Mouse (Mus musculus): Measurements from ENCODE around the gene Krtap5-3. TPM values are rescaled to one million over a fixed set of nuclear protein-coding genes. Genes with fewer than 3 reads are reported as not detected.

Krtap5-3 gene
- total RNA-seq, 1 experiment from 2014 or later = not detected

GRCm38 (mm10) chr7:142249824-142250223 is 48.7 kb downstream of the Krtap5-3 start:
- no peak for ATAC-seq (ENCODE audit: extremely low read depth, insufficient number of reproducible peaks, low FRiP score, poor library complexity, severe bottlenecking)

Other genes with a start within 250 kb of the Krtap5-3 start
- gene Mob2, start 140.3 kb upstream of the Krtap5-3 start, total RNA-seq (2017) = 39.6 and 41.1 TPM in 2 replicates
- not detected in 2 replicates for gene Dusp8, start 105.5 kb upstream of the Krtap5-3 start, total RNA-seq (2017)
- not detected in 2 replicates for gene Gm45618, start 80.6 kb upstream of the Krtap5-3 start, total RNA-seq (2017)
- gene Gm39115, start 65.3 kb upstream of the Krtap5-3 start, total RNA-seq (2017) = not detected in 2 replicates
- not detected in 2 replicates for gene Gm45337, start 56.8 kb upstream of the Krtap5-3 start, total RNA-seq (2017)
- gene Gm29735, start 44.3 kb upstream of the Krtap5-3 start, total RNA-seq (2017) = not detected in 2 replicates
- not detected in 2 replicates for gene Gm4553, start 35.6 kb upstream of the Krtap5-3 start, total RNA-seq (2017)
- not detected in 2 replicates for gene Krtap5-2, start 25.4 kb upstream of the Krtap5-3 start, total RNA-seq (2017)
- gene Gm10153, start 11.0 kb upstream of the Krtap5-3 start, total RNA-seq (2017) = not detected in 2 replicates
- not detected in 2 replicates for gene Gm7579, start 10.5 kb downstream of the Krtap5-3 start, total RNA-seq (2017)
- not detected in 2 replicates for gene Krtap5-5, start 28.6 kb downstream of the Krtap5-3 start, total RNA-seq (2017)
- gene Gm40460, start 39.7 kb downstream of the Krtap5-3 start, total RNA-seq (2017) = not detected in 2 replicates
- gene Gm2431, start 57.0 kb downstream of the Krtap5-3 start, total RNA-seq (2017) = not detected in 2 replicates
- not detected in 2 replicates for gene Gm4559, start 73.0 kb downstream of the Krtap5-3 start, total RNA-seq (2017)
- not detected in 2 replicates for gene Krtap5-1, start 95.8 kb downstream of the Krtap5-3 start, total RNA-seq (2017)
- gene Krtap5-4, start 102.2 kb downstream of the Krtap5-3 start, total RNA-seq (2017) = not detected in 2 replicates
- gene Ifitm10, start 172.4 kb downstream of the Krtap5-3 start, total RNA-seq (2017) = 0.81 and 0.86 TPM in 2 replicates
- gene Gm49369, start 181.3 kb downstream of the Krtap5-3 start, total RNA-seq (2017) = 494 and 495 TPM in 2 replicates
- gene Ctsd, start 186.7 kb downstream of the Krtap5-3 start, total RNA-seq (2017) = 408 and 447 TPM in 2 replicates
- gene Syt8, start 233.5 kb downstream of the Krtap5-3 start, total RNA-seq (2017) = 1.4 and 3.2 TPM in 2 replicates
- gene Tnni2, start 240.4 kb downstream of the Krtap5-3 start, total RNA-seq (2017) = 18.2 and 31.9 TPM in 2 replicates

All from neutrophil, adult 5-6 weeks (primary cell).